Mouse (Mus musculus) Patski (cell line): ENCODE data around the gene Ntm. TPM values are rescaled to one million over a fixed set of nuclear protein-coding genes. Genes with fewer than 3 reads are reported as not detected.
A peak's percentile ranks its signal among the peaks of the same experiment; 100 is the strongest.

ENCODE experiments used
- ATAC-seq: fragments of 100-300 bp; one replicate; pipeline ENCODE4 v1.8.0; 2021
- CTCF ChIA-PET: fragments of 350-600 bp; sonication (Branson Sonifier 250); formaldehyde crosslinking; loops from one replicate; lab custom pipeline; 2022; ENCODE audit warnings: inconsistent platforms; lab: Charles Lee
- POLR2A ChIA-PET: fragments of 350-600 bp; sonication (Branson Sonifier 250); formaldehyde crosslinking; loops from one replicate; lab custom pipeline; 2022; ENCODE audit warnings: antibody characterized with exemption, inconsistent platforms; lab: Charles Lee
- DNase-seq: peaks from one replicate; pipeline ENCODE4 v3.0.0-alpha.2; 2011; ENCODE audit warnings: low read depth, low spot score
- H3K27me3 ChIP-seq: fragments of 371-371 bp; one replicate; pipeline ENCODE4 v1.5.1; 2021
- CTCF ChIP-seq: fragments of 100-300 bp; IDR thresholded peaks from one replicate; pipeline ENCODE4 v1.5.1; 2021
- in situ Hi-C: fragments of 300-500 bp; cut with MboI; formaldehyde crosslinking; loops from 3 replicates; pipeline ENCODE4 v1.11.1; 2018; ENCODE audit warnings: low pct_unique_long_range_greater_than_20kb, mixed read lengths
- polyA plus RNA-seq: library from polyadenylated mRNA; unstranded; gene quantifications from one replicate; pipeline ENCODE4 v1.2.3, GENCODE M21; 2021

Ntm gene
- polyA plus RNA-seq, 1 experiment from 2014 or later, result 13.4 TPM

DNA sequence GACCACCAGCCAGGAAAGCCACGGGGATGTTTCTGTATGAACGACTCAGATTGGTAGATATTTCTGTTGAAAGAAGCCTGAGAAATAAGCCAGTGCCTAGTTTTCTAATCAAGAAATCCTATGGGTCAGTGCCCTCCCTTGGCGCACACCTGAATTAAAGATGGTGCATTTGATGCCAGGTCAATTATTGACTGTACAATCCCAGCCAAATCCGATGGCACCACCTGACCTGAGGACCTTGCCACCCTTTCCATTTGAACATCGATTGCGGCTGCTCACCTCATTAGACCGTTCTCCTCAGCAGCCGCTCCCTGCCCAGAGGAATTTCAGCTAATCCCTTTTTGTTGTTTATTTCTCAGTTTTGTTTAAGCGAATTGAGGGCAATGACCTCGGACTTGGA, 483.9 kb downstream of the Ntm start:
- in situ Hi-C loops, result no loop called here
- H3K27me3 ChIP-seq, result peaks cover 32% of the 10 kb centered on the region
- POLR2A ChIA-PET, result no interaction called here
- no peak for DNase-seq
- no peak for TF ChIP-seq CTCF
- no peak for ATAC-seq
- CTCF ChIA-PET, result interaction anchor here (1.1 kb wide), 1 partner anchor 28 kb away, joined by 3 read pairs; no protein-coding TSS in a partner anchor

DNA sequence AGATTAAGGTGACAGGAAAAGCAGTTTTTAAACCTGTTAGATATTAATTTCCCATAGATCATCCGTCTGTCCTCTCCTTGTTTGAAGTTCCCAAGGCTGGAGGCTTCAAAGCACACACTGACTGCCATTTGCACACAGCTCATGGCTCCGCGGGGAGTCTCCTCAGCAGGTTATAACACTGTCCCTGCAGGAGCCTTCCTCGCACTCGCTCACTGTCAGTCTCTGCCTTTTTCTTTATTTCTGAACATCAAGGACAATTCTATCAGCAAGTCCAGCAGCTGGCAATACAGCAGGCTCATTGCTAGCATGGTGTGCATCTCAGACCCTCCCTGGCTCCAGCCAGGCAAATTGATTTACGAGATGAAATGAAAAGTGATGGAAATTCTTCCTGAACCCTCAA, 485.7 kb downstream of the Ntm start:
- TF ChIP-seq CTCF, result no peak
- ChIA-PET POLR2A (no interaction called here), CTCF (no interaction called here)
- DNase-seq (no peak), ATAC-seq (no peak)
- in situ Hi-C loops, result no loop called here
- H3K27me3 ChIP-seq, result peaks cover 38% of the 10 kb centered on the region

DNA sequence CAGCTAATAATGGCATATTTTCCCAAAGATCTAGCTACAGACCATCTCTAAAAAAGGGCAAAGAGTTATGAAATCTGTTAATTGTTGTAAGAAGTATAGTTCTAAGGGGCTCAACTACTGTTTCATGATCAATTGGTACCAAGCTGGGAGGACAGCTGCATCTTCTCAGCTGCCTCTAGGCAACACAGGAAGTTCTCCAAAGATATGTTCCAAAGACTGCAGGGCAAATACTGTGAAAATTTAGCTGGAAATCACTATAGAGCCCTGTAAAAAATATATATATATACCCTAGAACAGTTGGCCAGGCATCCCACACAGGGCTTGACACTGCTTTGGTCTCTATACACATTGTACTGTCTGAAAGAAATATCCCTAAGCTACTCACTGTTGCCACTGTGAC, 489.5 kb downstream of the Ntm start:
- CTCF ChIA-PET, result interaction anchor here (1.3 kb wide), 1 partner anchor 63 kb away, joined by 4 read pairs; no protein-coding TSS in a partner anchor
- TF ChIP-seq CTCF, result no peak
- ATAC-seq (no peak), DNase-seq (no peak)
- peaks cover 37% of the 10 kb centered on the region for H3K27me3 ChIP-seq
- POLR2A ChIA-PET, result no interaction called here
- in situ Hi-C loops, result no loop called here

- POLR2A ChIA-PET, result no interaction called here
- no peak for ATAC-seq
- no peak for DNase-seq
- peaks cover 31% of the 10 kb centered on the region for H3K27me3 ChIP-seq
- no peak for TF ChIP-seq CTCF
- CTCF ChIA-PET, result no interaction called here
- in situ Hi-C loops, result no loop called here
These were observed 490.7 kb downstream of the Ntm start for GRCm38 (mm10) chr9:29472226-29472625.

- CTCF ChIA-PET, result no interaction called here
- TF ChIP-seq CTCF, result no peak
- ATAC-seq (no peak), DNase-seq (no peak)
- peaks cover 21% of the 10 kb centered on the region for H3K27me3 ChIP-seq
- in situ Hi-C loops, result no loop called here
- POLR2A ChIA-PET, result no interaction called here
These were observed 498.2 kb downstream of the Ntm start for GRCm38 (mm10) chr9:29464756-29465155.

- in situ Hi-C loops, result no loop called here
- CTCF ChIA-PET, result no interaction called here
- POLR2A ChIA-PET, result no interaction called here
- DNase-seq (no peak), ATAC-seq (no peak)
- TF ChIP-seq CTCF, result no peak
- peaks cover 13% of the 10 kb centered on the region for H3K27me3 ChIP-seq
These were observed 499.9 kb downstream of the Ntm start for GRCm38 (mm10) chr9:29462970-29463593.

- in situ Hi-C loops, result loop anchor here (10.0 kb wide), 1 partner anchor 1193 kb away; no protein-coding TSS in a partner anchor
- peak; percentile 82 for TF ChIP-seq CTCF
- CTCF ChIA-PET, result interaction anchor here (0.8 to 1.8 kb wide), 8 partner anchors 18 to 1052 kb away, joined by 3 to 4 read pairs (median 4); no protein-coding TSS in a partner anchor
- DNase-seq, result peak; percentile 9
- peaks cover 28% of the 10 kb centered on the region for H3K27me3 ChIP-seq
- peak; percentile 76 for ATAC-seq
- POLR2A ChIA-PET, result no interaction called here
These were observed 504.9 kb downstream of the Ntm start for GRCm38 (mm10) chr9:29457976-29458572.

DNA sequence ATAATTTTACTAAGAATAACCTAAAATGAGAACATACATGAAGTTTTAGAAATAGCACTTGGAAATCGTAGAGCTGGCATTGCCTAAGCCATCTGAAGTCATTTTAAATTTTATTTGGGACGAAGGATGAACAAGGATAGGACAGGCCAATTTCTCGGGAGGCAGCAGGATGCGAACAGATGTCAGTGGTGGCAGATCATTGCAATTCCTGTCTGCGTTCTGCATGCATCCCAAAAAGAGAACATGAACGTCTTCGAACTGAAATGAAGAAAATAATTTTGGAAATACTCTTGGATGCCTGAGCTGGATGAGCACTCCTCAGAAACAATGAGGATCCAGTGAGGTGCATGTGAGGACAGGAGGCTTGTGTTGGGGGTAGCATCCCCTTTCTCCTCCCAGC, 506.9 kb downstream of the Ntm start:
- H3K27me3 ChIP-seq, result peaks cover 25% of the 10 kb centered on the region
- ATAC-seq (no peak), DNase-seq (no peak)
- in situ Hi-C loops, result loop anchor here (10.0 kb wide), 1 partner anchor 1191 kb away; no protein-coding TSS in a partner anchor
- ChIA-PET POLR2A (no interaction called here), CTCF (interaction anchor here (0.9 to 1.2 kb wide), 3 partner anchors 16 to 558 kb away, joined by 3 read pairs; no protein-coding TSS in a partner anchor)
- TF ChIP-seq CTCF, result no peak

- ChIA-PET CTCF (no interaction called here), POLR2A (no interaction called here)
- no peak for ATAC-seq
- TF ChIP-seq CTCF, result no peak
- DNase-seq, result no peak
- in situ Hi-C loops, result loop anchor here (10.0 kb wide), 1 partner anchor 1186 kb away; no protein-coding TSS in a partner anchor
- peaks cover 43% of the 10 kb centered on the region for H3K27me3 ChIP-seq
These were observed 511.7 kb downstream of the Ntm start for GRCm38 (mm10) chr9:29451232-29451631.

DNA sequence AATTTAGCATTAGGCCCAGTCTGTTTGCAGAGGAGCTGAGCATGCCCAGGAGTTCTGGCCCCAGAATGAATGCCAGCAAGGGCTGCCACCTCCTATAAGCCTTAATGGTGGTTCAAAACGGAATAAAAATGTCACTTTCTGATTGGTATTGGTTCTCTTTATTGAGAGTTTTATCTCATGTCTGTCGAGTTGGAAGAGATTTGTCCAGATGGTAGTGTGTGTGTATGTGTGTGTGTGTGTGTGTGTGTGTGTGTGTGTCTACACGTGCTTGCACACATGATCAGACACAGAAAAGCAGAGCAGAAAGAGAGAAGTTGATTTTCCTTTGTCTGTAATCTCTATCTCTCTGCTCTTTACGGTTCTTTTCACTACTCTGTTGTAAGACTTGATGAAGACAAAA, 518.9 kb downstream of the Ntm start:
- H3K27me3 ChIP-seq, result peaks cover 29% of the 10 kb centered on the region
- DNase-seq, result no peak
- in situ Hi-C loops, result no loop called here
- TF ChIP-seq CTCF, result no peak
- CTCF ChIA-PET, result interaction anchor here (1.5 kb wide), 1 partner anchor 10 kb away, joined by 5 read pairs; no protein-coding TSS in a partner anchor
- POLR2A ChIA-PET, result no interaction called here
- ATAC-seq, result no peak

DNA sequence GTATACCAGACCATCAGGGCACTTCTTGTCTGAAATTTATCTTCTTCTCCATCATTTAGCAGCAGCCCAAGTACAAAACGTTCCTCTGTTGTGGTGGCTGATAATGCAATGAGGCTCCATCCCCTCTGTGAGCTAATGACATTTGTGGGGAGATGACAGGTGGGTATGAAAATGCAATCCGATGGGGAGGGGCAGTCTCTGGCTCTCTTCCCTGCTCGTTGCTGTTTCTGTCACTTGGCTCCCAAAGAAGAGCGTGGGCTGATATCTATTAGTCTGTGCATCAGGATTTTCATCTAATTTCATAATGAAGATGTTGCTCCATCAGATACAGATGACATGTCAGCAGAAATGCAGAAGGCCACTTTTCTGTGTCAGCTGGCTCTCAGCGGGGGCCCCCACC, 523.5 kb downstream of the Ntm start:
- ChIA-PET POLR2A (no interaction called here), CTCF (interaction anchor here (1.9 to 2.0 kb wide), 2 partner anchors 14 to 19 kb away, joined by 4 to 5 read pairs; no protein-coding TSS in a partner anchor)
- TF ChIP-seq CTCF, result no peak
- peaks cover 21% of the 10 kb centered on the region for H3K27me3 ChIP-seq
- ATAC-seq (no peak), DNase-seq (no peak)
- in situ Hi-C loops, result no loop called here
